Mouse (Mus musculus) NIH3T3 (cell line): ENCODE data around the gene Btbd35f16.
"Not testable (repeated sequence)": the region's sequence is repeated elsewhere in the genome, so short reads cannot be mapped to it uniquely, and the experiment has no call there.

Experiments used
- DNase-seq: peaks from one replicate; pipeline ENCODE4 v3.0.0-alpha.2; 2012; ENCODE audit warnings: low read depth

The Btbd35f16 gene

DNA sequence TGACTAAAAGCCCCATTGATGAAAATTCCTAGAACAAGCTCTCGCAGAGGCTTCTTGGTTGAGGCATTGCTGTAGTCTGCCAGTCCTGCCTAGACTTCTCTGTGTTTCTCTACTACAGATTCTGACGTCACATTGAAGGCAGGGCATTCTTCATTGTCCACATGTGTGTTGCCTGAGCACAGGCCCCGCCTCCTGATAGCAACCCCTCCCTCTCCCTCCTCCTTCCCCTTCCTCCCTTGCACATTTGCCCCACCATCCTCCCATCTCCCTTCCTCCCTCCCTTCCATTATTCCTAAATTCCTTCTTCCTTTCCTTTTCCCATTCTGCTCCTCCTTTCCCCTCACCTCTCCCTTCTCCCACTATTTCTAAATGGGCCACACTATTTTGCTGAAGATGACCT lies at the start of gene Btbd35f16:
Gene Btbd35f16 (minus strand): TSS at position 101 of the 400 bp plus-strand sequence.
- not testable (repeated sequence) for DNase-seq
